Mouse (Mus musculus): ENCODE results near the gene Aldoc. TPM values are rescaled to one million over a fixed set of nuclear protein-coding genes. Genes with fewer than 3 reads are reported as not detected.

Aldoc gene
- polyA plus RNA-seq, 1 experiment, result 32.5 TPM

GRCm38 (mm10) chr11:78343381-78344327 is 20.9 kb downstream of the Aldoc start, which contains the start of gene Unc119:
TSS of gene Unc119 (plus strand) at chr11:78343482.
- Histone ChIP-seq H3K4me3 (ENCODE audit: low read depth, low read length) (peak within 1 kb of the TSS; percentile 70), H3K27ac (ENCODE audit: insufficient read depth, low read length) (no peak within 1 kb of the TSS), H3K4me1 (ENCODE audit: control insufficient read depth, insufficient read depth, low read length) (peaks cover 2% of the 10 kb centered on the region), H3K9ac (ENCODE audit: low read depth, poor library complexity, severe bottlenecking) (peak within 1 kb of the TSS; percentile 87), H3K27me3 (ENCODE audit: control insufficient read depth, insufficient read depth, low read length, poor library complexity, severe bottlenecking) (no peaks in the 10 kb centered on the region), H3K9me3 (replicated peaks; ENCODE audit: control insufficient read depth, insufficient read depth, low read length, poor library complexity, severe bottlenecking) (no peaks in the 10 kb centered on the region), H3K36me3 (ENCODE audit: control insufficient read depth, insufficient read depth, low read length, poor library complexity, severe bottlenecking) (0 out of 2 replicates have a peak, but pooled peaks cover 4% of the 10 kb centered on the region)
- peak; percentile 18 for TF ChIP-seq POLR2A (IDR thresholded peaks at IDR 0.05; ENCODE audit: insufficient read depth, low read length)
- no peak for TF ChIP-seq EP300 (IDR thresholded peaks at IDR 0.05; ENCODE audit: insufficient read depth, low read depth, low read length)

DNA sequence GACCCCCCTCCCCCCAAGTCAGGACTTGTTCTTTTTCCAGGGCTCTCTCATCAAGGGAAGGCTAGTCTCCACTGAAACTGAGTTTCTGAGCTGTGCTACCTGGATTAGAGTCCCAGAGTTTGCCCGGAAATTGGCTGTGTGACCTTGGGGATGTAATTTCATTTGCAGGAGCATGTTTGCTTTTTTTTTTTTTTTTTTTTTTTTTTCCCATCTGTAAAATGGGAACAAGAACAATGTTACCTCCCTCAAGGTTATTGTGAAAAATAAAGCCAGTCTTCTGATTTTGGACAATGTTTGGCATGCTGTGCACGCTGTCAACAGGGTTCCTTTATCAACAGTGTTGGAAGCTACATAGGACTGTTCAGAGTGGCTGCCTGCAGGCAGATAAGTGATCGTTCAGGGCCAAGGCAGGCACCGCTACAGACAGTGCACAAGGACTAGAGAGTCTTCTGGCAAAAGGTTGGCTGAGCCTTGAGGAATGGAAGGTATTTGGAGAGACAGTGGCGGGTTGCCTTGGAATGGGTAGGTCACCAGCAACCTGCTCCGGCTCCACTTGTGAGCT is 21.6 kb downstream of the Aldoc start:
- Histone ChIP-seq H3K27me3 (ENCODE audit: control insufficient read depth, insufficient read depth, low read length, poor library complexity, severe bottlenecking) (no peaks in the 10 kb centered on the region), H3K4me3 (ENCODE audit: low read depth, low read length) (peak overlapping the region; percentile 70), H3K9me3 (replicated peaks; ENCODE audit: control insufficient read depth, insufficient read depth, low read length, poor library complexity, severe bottlenecking) (no peaks in the 10 kb centered on the region), H3K36me3 (ENCODE audit: control insufficient read depth, insufficient read depth, low read length, poor library complexity, severe bottlenecking) (peaks cover 4% of the 10 kb centered on the region; the same call in 1 of the 2 replicates), H3K9ac (ENCODE audit: low read depth, poor library complexity, severe bottlenecking) (peak overlapping the region; percentile 87), H3K4me1 (ENCODE audit: control insufficient read depth, insufficient read depth, low read length) (peaks cover 2% of the 10 kb centered on the region), H3K27ac (ENCODE audit: insufficient read depth, low read length) (no peak overlapping the region)
- TF ChIP-seq POLR2A (IDR thresholded peaks at IDR 0.05; ENCODE audit: insufficient read depth, low read length) (no peak), EP300 (IDR thresholded peaks at IDR 0.05; ENCODE audit: insufficient read depth, low read depth, low read length) (no peak), CTCF (IDR thresholded peaks at IDR 0.05; ENCODE audit: low read depth, low read length) (no peak)

GRCm38 (mm10) chr11:78344890-78345715 is 22.3 kb downstream of the Aldoc start:
- Histone ChIP-seq H3K9ac (ENCODE audit: low read depth, poor library complexity, severe bottlenecking) (no peak overlapping the region), H3K27me3 (ENCODE audit: control insufficient read depth, insufficient read depth, low read length, poor library complexity, severe bottlenecking) (no peaks in the 10 kb centered on the region), H3K27ac (ENCODE audit: insufficient read depth, low read length) (no peak overlapping the region), H3K4me3 (ENCODE audit: low read depth, low read length) (no peak overlapping the region), H3K36me3 (ENCODE audit: control insufficient read depth, insufficient read depth, low read length, poor library complexity, severe bottlenecking) (peaks cover 4% of the 10 kb centered on the region; the same call in 1 of the 2 replicates), H3K4me1 (ENCODE audit: control insufficient read depth, insufficient read depth, low read length) (peaks cover 2% of the 10 kb centered on the region), H3K9me3 (replicated peaks; ENCODE audit: control insufficient read depth, insufficient read depth, low read length, poor library complexity, severe bottlenecking) (no peaks in the 10 kb centered on the region)
- TF ChIP-seq EP300 (IDR thresholded peaks at IDR 0.05; ENCODE audit: insufficient read depth, low read depth, low read length) (no peak), POLR2A (IDR thresholded peaks at IDR 0.05; ENCODE audit: insufficient read depth, low read length) (no peak), CTCF (IDR thresholded peaks at IDR 0.05; ENCODE audit: low read depth, low read length) (no peak)

- Histone ChIP-seq H3K27ac (ENCODE audit: insufficient read depth, low read length) (no peak overlapping the region), H3K4me1 (ENCODE audit: control insufficient read depth, insufficient read depth, low read length) (peaks cover 2% of the 10 kb centered on the region)
Observed at GRCm38 (mm10) chr11:78345801-78346200, 23.0 kb downstream of the Aldoc start.

GRCm38 (mm10) chr11:78346326-78347069 is 23.7 kb downstream of the Aldoc start:
- no peaks in the 10 kb centered on the region for H3K27me3 ChIP-seq (ENCODE audit: control insufficient read depth, insufficient read depth, low read length, poor library complexity, severe bottlenecking)
- H3K4me3 ChIP-seq (ENCODE audit: low read depth, low read length), result no peak overlapping the region
- no peak overlapping the region for H3K9ac ChIP-seq (ENCODE audit: low read depth, poor library complexity, severe bottlenecking)
- peaks cover 2% of the 10 kb centered on the region for H3K4me1 ChIP-seq (ENCODE audit: control insufficient read depth, insufficient read depth, low read length)
- H3K36me3 ChIP-seq (ENCODE audit: control insufficient read depth, insufficient read depth, low read length, poor library complexity, severe bottlenecking), result no peaks in the 10 kb centered on the region; the same call in 1 of the 2 replicates
- H3K27ac ChIP-seq (ENCODE audit: insufficient read depth, low read length), result no peak overlapping the region
- TF ChIP-seq POLR2A (IDR thresholded peaks at IDR 0.05; ENCODE audit: insufficient read depth, low read length) (no peak), CTCF (IDR thresholded peaks at IDR 0.05; ENCODE audit: low read depth, low read length) (no peak), EP300 (IDR thresholded peaks at IDR 0.05; ENCODE audit: insufficient read depth, low read depth, low read length) (no peak)
- no peaks in the 10 kb centered on the region for H3K9me3 ChIP-seq (replicated peaks; ENCODE audit: control insufficient read depth, insufficient read depth, low read length, poor library complexity, severe bottlenecking)

More at GRCm38 (mm10) chr11:78345801-78346200, 23.0 kb downstream of the Aldoc start:
- H3K4me3 ChIP-seq (ENCODE audit: low read depth, low read length), result no peak overlapping the region
- peaks cover 2% of the 10 kb centered on the region; the same call in 1 of the 2 replicates for H3K36me3 ChIP-seq (ENCODE audit: control insufficient read depth, insufficient read depth, low read length, poor library complexity, severe bottlenecking)
- no peaks in the 10 kb centered on the region for H3K27me3 ChIP-seq (ENCODE audit: control insufficient read depth, insufficient read depth, low read length, poor library complexity, severe bottlenecking)
- H3K9ac ChIP-seq (ENCODE audit: low read depth, poor library complexity, severe bottlenecking), result no peak overlapping the region
- TF ChIP-seq CTCF (IDR thresholded peaks at IDR 0.05; ENCODE audit: low read depth, low read length) (no peak), POLR2A (IDR thresholded peaks at IDR 0.05; ENCODE audit: insufficient read depth, low read length) (no peak)
- no peaks in the 10 kb centered on the region for H3K9me3 ChIP-seq (replicated peaks; ENCODE audit: control insufficient read depth, insufficient read depth, low read length, poor library complexity, severe bottlenecking)
